Mouse (Mus musculus) yolk sac, embryonic 10.5 days (tissue): ENCODE data around the gene Myo7a.

ENCODE experiments used
- DNase-seq: peaks from one replicate; pipeline ENCODE4 v3.0.0-alpha.2; 2017; ENCODE audit warnings: low spot score

Myo7a gene

GRCm38 (mm10) chr7:98142648-98143047 lies 23.3 kb upstream of the Myo7a start:
- DNase-seq: no peak

- no peak for DNase-seq
Observed at GRCm38 (mm10) chr7:98142247-98142646, 22.9 kb upstream of the Myo7a start.

- no peak for DNase-seq
Observed at GRCm38 (mm10) chr7:98141206-98141605, 21.9 kb upstream of the Myo7a start.

DNA sequence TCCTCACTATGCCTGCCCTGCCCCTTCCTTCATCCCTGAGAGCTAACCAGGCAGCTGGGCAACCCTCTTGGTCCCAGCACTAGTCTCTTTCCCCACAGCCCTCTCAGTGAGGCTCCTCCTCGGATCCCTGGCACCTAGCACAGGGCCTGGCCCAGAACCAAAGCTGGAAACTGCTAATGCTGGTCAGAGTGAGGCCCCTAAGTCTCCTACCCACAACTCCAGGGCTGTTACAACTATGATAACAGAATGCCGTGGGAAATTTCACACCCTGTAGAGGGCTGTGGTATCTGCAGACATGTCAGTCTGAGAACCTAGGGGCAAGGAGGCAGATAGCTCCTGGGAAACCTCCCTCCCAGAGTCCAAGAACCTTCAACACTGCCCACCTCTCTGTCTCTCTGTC lies 21.3 kb upstream of the Myo7a start:
- no peak for DNase-seq

DNA sequence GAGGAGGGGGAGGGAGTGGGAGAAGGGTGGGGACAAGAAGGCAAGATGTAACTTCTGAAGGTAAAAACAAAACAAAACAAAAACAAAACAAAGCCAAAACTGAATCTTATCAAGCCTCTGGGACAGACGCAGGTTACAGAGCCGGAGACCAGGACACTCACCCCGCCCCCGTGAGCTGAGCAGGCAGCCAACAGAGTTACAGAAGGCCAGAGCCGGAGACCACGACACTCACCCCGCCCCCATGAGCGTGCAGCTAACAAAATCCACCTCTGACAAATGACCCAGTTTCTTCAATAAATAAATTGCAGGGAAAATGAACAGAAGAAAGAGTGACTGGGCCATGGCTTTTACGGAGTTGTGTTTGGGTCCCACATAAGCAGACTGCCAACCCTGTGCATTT lies 19.9 kb upstream of the Myo7a start:
- DNase-seq: no peak

DNA sequence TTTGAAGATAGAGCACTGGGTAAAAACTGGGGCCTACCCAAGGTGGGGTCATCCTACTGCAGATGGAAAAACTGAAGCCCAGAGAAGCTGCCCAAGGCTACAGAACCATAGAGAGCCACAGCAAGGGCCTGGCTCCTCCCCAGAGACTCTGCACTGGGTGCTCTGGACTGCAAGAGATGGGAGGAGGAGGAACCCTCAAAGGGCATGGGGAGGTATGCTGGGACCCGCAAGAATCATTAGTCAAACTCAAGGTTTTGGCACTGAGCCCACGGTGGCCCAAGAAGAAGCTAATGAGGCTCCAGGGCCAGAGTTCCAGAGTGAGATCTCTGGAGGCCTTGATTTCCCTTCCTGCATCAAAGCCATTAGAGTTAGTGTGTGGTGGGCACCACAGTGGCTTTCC lies 18.7 kb upstream of the Myo7a start:
- DNase-seq: no peak

DNA sequence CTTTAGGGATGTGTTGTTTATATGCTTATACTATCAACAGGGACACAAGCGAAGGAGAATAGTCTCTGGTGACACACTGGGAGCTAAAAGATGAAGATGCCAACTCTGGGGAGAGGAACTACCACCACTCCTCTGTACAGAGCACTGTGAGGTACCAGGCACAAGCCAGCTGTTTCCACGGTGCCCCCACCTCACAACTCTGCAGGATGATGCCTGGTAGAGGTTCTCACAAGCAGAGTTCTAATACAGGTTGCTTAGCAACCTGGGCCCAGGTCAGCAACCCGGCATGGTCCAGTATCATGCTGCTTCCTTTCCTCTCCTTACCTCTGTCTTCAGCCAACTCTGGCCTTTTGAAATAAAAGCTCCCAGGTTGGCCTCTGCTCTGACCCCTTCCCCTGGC lies 18.3 kb upstream of the Myo7a start:
- DNase-seq: no peak

- no peak for DNase-seq
Observed at GRCm38 (mm10) chr7:98131751-98132150, 12.4 kb upstream of the Myo7a start.

DNA sequence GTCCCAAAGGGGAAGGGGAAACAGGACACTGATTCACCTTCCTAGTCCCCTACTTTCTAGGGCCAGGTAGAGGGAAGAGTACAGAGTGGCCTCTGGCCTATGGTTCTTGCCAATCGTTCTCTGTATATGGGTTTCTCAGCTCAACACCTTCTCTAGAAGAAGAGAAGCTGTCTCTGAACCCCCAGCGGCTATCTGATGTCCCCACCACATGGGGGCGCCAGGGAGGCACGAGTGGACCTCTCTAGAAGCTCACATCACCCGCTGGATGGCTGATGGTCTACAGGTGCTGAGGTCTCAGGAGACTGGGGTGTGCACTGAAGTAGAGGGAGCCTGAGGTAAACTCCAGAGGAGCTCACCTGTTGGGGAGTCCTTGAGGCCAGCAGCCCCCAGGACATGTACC lies 6.1 kb upstream of the Myo7a start:
- no peak for DNase-seq

- DNase-seq: no peak
Observed at GRCm38 (mm10) chr7:98124701-98125100, 5.4 kb upstream of the Myo7a start.

DNA sequence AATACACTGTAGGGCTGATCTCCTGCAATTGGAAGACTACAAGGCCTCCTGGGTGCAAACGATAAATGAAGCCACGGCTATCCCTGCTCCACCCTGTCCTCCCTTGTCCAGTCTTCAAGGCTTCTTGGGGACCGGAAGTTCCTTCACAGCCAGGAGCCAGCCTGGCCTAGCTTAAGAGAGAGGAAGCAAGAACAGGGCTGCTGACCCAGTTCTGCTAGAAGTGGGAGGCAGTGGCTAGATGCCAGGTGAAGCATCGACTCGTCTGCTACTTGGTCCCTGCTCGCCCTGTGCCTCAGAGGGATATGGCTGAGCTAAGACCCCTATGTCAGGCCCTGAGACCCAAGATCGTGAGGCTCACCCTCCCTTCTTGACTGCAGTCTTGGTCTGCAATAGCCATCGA lies 2.3 kb upstream of the Myo7a start:
- no peak for DNase-seq

DNA sequence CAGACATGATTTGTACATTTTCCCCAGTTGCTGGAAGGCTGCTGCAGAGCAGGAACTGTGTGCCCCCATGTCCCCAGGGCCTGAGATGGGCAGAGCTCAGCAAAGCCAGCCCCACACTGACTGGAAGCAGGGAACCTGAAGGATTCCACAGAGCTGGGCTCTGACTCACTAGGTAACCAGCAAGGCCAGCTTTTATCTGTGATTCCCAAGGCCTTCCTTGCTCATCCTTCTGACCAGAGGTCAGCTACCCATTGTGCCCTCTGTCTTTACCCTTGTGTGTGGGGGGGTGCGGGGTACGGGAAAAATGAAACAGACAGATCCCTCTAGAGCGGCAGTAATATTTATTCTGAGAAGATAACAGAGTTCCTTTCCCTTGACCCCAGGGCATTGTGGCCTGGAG lies 1.9 kb upstream of the Myo7a start:
- peak; percentile 51 for DNase-seq

- peak; percentile 81 for DNase-seq
Observed at GRCm38 (mm10) chr7:98120325-98120724, 1.0 kb upstream of the Myo7a start.

GRCm38 (mm10) chr7:98119961-98120232 lies 573 bp upstream of the Myo7a start:
- no peak for DNase-seq

DNA sequence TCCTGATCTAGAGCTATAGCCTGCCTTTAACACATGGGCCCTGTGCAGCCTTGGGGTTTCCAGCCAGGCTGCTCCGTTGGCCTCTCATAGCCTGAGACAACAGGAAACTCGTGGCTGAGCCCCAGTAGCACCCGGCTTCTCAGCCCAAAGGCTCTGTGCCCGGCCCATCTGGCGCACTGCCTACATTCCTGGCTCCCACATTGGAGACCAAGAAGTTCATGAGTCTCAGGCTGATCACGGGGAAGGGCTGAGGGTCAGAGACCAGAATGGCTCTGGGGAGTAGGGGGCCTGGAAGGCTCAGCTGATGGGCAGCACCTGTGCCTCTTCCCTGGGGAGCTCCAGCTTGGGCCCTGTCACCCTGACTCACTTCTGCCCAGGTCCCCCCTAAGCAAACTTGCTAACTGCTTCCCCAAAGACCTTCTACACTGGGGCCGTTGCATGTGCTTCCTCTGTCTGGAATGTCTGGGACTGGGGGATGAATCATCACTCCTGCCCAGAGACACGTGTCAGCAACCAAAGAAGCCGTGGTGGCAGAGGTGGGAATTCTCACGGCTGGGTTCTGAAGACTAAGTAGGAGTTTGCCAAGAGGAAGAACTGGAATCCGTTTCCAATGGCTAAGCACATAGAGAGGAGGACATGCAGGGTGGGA lies 2.2 kb downstream of the Myo7a start:
- no peak for DNase-seq

DNA sequence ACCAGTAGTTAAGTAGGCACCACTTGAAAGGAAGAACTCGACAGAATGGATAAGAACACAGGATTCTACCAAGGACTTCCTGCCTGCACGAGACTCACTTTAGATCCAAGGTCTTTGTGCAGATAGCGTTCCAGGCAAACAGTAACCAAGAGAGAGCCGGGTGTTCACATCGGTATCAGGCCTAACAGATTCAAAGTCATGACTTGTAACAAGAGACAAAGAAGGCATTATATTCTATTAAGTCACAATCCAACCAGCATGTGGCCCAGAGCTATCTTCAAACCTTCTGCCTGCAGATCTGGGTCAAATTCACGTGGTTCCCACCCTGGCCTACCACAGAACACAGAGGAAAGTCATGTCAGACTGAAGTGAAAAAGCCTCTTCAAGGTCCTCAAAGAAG lies 4.7 kb downstream of the Myo7a start:
- no peak for DNase-seq

DNA sequence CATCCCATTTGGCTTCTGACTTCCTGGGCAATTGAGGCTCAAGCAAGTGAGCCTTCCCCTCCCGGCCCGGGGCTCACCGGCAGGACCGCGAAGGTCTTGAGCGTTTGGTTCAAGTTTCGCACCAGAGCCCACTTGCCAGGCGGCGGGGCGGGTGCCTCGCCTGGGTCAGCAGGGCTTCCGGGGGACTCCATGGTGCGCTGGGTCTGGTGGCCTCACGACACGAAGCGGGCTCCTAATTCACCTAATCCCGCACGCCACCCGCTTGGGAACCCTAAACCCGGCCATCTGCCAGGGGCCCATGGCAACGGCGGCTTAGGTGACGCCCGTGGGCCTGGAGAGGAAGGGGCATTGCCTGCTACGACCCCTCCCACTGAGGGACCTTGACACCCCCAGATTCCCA lies 8.1 kb downstream of the Myo7a start:
- no peak for DNase-seq

- DNase-seq: no peak
Observed at GRCm38 (mm10) chr7:98109771-98110170, 9.6 kb downstream of the Myo7a start.

DNA sequence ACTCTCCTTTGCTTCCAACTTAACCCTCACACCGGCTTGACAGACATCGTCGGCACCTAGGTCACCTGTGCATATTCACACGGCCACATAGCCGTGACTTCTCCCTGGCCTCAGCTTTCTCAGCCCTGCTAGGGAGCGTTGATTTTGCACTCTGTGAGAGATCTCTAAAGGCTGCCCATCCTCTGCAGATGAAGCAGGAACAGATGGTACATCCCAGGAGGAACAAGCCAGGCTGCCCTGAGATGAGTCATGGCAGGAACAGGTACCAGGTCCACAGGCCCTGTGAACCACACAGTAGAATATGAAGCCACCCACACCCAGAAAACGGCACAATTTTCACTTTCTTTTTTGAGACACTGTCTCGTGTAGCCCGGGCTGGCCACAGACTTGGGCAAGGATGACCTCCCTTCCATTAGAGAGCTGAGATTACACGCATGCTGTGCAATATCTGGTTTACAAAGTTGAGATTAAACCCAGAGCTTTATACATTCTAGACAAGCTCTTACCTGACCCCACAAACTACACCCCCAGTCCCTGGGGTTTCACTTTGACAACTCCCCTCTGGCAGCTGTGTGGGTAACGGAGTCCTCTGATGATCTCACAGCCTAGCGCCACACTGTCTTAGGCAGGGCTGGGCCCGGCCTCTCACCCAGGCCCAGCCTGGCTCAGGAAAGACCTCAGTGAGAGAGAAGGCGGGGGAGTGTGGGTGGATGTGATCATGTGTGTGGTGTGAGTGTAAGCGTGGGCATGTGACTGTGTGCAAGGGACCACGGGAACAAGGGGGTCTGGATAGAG lies 10.5 kb downstream of the Myo7a start:
- no peak for DNase-seq

- peak; percentile 44 for DNase-seq
Observed at GRCm38 (mm10) chr7:98106272-98106671, 13.1 kb downstream of the Myo7a start.

GRCm38 (mm10) chr7:98104481-98105435 lies 14.6 kb downstream of the Myo7a start:
- DNase-seq: peak; percentile 89

DNA sequence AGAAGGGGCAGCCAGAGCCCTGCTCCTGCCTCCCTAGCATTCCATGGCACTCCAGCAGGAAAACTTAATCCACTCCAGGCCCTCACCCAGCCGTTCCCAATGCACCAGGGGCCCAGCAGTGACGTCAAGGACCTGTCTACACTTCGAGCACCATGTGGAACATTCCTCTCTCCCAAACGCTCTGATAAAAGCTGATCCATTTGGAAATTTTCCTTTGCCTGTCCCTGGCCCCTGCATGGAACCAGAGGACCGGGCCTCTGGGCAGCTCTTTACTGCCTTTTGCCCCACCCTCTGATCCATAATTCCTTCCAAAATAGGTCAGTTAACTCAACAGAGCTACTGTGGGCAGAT lies 15.4 kb downstream of the Myo7a start:
- DNase-seq: no peak
